Mouse (Mus musculus): ENCODE results near the gene Kcnk10. TPM values are rescaled to one million over a fixed set of nuclear protein-coding genes. Genes with fewer than 3 reads are reported as not detected.

Gene Kcnk10
- polyA plus RNA-seq, 1 experiment, result 4.3 TPM

DNA sequence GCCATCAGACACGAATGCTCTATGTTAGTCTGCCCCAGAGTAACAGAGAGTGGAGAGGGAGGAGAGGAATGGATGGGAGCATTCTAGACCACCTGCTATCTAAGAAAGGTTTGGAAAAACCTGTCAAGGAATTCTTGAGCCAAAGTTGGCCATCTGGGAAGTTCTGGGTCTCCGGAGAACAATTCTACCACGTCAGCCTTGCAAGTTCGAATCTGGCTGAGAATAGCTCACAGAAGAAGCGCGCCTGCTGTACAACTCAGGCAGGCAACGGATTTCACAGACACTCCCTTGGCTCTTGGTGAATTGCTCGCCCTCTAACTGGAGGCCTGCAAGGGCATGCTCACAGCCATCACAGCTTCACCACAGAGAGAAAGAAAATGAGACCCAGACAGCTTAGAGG, 52.7 kb downstream of the Kcnk10 start:
- no peak overlapping the region for H3K27ac ChIP-seq (ENCODE audit: insufficient read depth, low read length)
- no peak overlapping the region for H3K4me3 ChIP-seq (ENCODE audit: insufficient read depth, low read length)
- H3K4me1 ChIP-seq (ENCODE audit: control insufficient read depth, insufficient read depth, low read length), result no peaks in the 10 kb centered on the region; the same call in 1 of the 2 replicates
- TF ChIP-seq CTCF (IDR thresholded peaks at IDR 0.05; ENCODE audit: extremely low read depth, insufficient read depth, low read length) (no peak), POLR2A (IDR thresholded peaks at IDR 0.05; ENCODE audit: extremely low read depth, insufficient read depth, low read length) (no peak)

DNA sequence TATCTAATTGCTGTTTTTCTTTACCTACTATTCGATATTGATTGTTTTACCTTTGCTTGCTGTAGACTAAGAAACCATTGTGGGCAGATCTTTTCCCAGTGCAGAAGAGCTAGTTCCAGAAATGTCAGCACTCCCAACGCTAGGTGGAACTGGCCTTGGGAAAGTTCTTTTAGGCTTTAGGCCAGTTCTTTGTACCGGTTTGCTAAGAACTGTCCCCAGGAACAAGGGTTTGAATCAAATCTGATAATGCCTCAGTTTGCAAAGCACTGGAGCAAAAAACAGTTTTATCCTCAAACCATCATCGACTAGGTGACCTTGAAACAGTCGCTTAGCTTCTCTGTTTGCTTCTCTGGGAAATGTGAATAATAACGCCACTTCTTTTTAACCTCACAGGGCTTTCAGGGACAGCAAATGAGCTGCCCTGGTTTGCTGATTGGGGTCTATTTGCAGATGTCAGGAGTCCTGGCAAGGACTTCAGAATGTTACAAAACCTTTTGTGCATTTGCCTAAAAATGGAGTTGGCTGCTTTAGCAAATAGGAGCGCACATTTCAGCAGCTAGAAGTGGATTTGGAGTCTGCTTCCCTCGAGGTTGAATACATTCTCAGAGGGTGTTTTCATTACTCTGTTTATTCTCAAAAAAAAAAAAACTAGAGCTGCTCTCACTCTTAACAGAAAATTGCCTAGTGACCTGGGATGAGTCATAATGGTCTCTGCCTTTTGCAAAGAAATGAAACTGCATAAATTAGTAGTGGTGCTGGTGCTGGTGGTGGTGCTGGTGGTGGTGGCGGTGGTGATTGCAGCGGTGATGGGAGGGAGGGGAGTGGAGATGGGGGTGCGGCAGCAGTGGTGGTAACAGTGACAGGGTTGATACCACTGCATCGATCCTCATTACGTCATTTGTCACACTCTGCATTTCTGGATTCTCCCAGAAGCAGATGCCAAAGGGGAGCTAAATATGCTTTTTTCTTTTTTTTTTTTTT, 53.5 kb downstream of the Kcnk10 start:
- H3K4me1 ChIP-seq (ENCODE audit: control insufficient read depth, insufficient read depth, low read length), result no peaks in the 10 kb centered on the region; the same call in 1 of the 2 replicates
- no peak overlapping the region for H3K27ac ChIP-seq (ENCODE audit: insufficient read depth, low read length)
- TF ChIP-seq CTCF (IDR thresholded peaks at IDR 0.05; ENCODE audit: extremely low read depth, insufficient read depth, low read length), result no peak
- no peak for TF ChIP-seq POLR2A (IDR thresholded peaks at IDR 0.05; ENCODE audit: extremely low read depth, insufficient read depth, low read length)
- no peak overlapping the region for H3K4me3 ChIP-seq (ENCODE audit: insufficient read depth, low read length)

DNA sequence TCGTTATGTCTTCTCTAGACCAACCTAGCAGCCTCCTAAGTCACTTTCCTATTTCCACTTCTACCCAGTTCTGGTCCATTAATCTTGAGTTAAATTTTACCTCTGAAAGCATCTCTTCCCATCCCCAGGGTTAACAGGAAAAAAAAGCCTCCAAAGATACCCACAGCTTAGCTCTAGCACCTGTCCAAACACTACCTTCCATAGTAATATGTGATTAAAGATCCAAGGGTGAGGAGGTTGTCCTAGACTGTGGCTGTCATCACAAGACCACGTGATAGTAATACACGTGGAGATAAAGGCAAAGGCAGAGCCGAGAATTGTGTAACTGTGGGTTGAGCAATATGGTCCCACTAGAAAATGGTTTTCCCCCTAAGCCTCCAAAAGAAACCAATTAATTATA, 56.8 kb downstream of the Kcnk10 start:
- TF ChIP-seq CTCF (IDR thresholded peaks at IDR 0.05; ENCODE audit: extremely low read depth, insufficient read depth, low read length) (no peak), POLR2A (IDR thresholded peaks at IDR 0.05; ENCODE audit: extremely low read depth, insufficient read depth, low read length) (no peak)
- Histone ChIP-seq H3K27ac (ENCODE audit: insufficient read depth, low read length) (no peak overlapping the region), H3K4me1 (ENCODE audit: control insufficient read depth, insufficient read depth, low read length) (no peaks in the 10 kb centered on the region; the same call in 1 of the 2 replicates), H3K4me3 (ENCODE audit: insufficient read depth, low read length) (no peak overlapping the region)

DNA sequence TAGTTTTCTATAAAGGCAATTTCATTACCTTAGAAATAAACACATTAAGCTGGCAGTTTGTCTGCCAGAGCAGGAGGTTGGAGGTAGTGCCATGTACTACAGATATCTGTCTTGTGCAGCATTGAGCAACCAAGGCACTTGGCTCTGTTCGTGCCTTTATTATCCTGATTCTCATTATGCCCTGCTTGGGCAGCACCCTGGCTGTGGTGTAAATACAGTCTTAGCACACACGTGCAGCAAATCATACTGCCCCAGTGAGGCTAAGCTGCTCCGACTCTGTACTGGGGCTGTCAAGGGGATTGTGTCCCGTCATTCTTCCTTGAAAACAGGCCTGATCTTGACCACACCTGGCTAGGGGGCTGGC, 57.6 kb downstream of the Kcnk10 start:
- H3K27ac ChIP-seq (ENCODE audit: insufficient read depth, low read length), result no peak overlapping the region
- H3K4me3 ChIP-seq (ENCODE audit: insufficient read depth, low read length), result no peak overlapping the region
- TF ChIP-seq CTCF (IDR thresholded peaks at IDR 0.05; ENCODE audit: extremely low read depth, insufficient read depth, low read length), result no peak
- TF ChIP-seq POLR2A (IDR thresholded peaks at IDR 0.05; ENCODE audit: extremely low read depth, insufficient read depth, low read length), result no peak
- H3K4me1 ChIP-seq (ENCODE audit: control insufficient read depth, insufficient read depth, low read length), result no peaks in the 10 kb centered on the region; the same call in 1 of the 2 replicates

DNA sequence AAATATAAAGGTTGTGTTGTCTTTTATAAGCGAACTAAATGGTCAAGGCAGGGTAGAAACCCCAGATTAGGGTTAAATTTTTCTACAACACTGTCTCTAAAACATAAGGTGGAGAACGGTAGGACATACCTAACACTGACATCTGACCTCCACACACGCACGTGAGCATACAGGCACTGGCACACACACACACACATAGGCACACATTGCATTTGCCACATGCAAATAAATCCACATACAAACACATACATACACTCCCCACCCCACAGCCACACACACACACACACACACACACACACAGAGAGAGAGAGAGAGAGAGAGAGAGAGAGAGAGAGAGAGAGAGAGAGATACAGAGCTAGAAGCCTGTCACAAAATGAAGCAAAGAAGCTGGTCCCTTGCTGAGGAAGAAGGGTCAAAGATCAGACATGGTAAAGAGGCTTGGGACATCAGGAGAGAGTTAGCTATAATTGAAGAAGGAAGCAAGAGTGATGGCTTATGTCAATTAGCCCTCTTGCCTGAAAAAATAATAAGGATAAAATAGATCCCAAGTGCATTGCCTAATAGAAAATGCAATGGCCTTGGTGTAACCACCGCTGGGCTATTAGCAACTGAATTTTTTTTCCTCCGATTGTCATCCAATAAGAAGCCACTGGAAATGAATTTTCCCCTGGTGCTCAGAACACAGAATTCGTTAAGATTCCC, 58.1 kb downstream of the Kcnk10 start:
- Histone ChIP-seq H3K4me1 (ENCODE audit: control insufficient read depth, insufficient read depth, low read length) (no peaks in the 10 kb centered on the region; the same call in 1 of the 2 replicates), H3K27ac (ENCODE audit: insufficient read depth, low read length) (no peak overlapping the region), H3K4me3 (ENCODE audit: insufficient read depth, low read length) (no peak overlapping the region)
- TF ChIP-seq CTCF (IDR thresholded peaks at IDR 0.05; ENCODE audit: extremely low read depth, insufficient read depth, low read length) (no peak), POLR2A (IDR thresholded peaks at IDR 0.05; ENCODE audit: extremely low read depth, insufficient read depth, low read length) (no peak)

DNA sequence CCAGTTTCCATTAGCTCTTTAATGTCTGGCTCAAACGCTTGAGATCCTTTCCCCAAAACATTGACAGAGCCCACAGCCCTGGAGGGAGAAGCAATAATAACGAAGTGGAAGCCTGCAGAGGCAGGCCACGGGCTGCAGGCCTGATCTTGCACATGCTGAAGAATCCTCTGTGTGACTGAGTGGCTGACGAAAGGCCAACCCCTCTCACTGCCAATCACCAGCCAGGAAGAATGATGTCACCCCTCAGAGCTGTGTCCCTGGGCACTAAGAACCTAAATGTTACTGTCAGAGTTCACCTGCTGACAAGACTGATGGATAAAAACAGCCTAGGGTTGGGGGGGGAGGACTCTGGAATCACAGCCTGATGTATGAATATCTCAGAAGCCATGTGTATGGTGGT, 72.5 kb downstream of the Kcnk10 start:
- H3K4me1 ChIP-seq (ENCODE audit: control insufficient read depth, insufficient read depth, low read length), result no peaks in the 10 kb centered on the region
- no peak overlapping the region for H3K4me3 ChIP-seq (ENCODE audit: insufficient read depth, low read length)
- no peak overlapping the region for H3K27ac ChIP-seq (ENCODE audit: insufficient read depth, low read length)
- no peak for TF ChIP-seq POLR2A (IDR thresholded peaks at IDR 0.05; ENCODE audit: extremely low read depth, insufficient read depth, low read length)
- no peak for TF ChIP-seq CTCF (IDR thresholded peaks at IDR 0.05; ENCODE audit: extremely low read depth, insufficient read depth, low read length)

DNA sequence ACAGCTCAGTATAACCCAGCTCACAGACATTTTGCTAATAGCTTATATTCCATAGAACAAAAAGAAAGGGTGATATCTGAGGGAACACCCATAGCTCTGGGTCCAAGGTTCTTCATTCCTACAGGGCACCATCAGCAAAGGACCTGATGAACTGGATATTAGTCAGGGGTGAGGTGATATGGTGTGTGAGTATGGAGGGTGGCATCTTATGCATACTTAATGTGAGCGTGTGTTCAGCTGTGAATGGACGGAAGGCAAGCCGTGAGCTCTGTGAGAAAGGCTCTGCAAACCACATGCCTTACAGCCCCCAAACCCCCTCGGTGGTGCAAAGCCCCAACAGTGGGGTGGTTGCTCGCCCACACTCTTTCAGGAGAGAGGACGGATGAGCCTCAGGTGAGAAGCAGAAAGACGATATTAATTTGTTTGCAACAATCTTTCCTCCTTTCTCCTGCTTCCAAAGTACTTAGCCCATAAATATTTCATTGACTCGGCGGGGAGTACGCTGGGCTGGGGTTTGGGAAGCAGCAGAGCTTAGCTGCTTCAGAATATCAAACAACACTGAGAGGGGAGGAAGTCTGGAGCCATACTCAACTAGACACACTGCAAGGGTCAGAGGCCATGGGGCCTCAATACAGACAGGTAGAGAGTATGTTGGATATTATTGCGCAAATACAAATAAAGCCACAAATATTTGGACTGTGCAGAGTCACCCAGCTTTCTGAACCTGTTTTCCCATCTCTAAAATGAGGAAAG, 76.4 kb downstream of the Kcnk10 start:
- no peaks in the 10 kb centered on the region; the same call in none of the 2 replicates for H3K4me1 ChIP-seq (ENCODE audit: control insufficient read depth, insufficient read depth, low read length)
- no peak overlapping the region for H3K4me3 ChIP-seq (ENCODE audit: insufficient read depth, low read length)
- no peak overlapping the region for H3K27ac ChIP-seq (ENCODE audit: insufficient read depth, low read length)
- TF ChIP-seq POLR2A (IDR thresholded peaks at IDR 0.05; ENCODE audit: extremely low read depth, insufficient read depth, low read length) (no peak), CTCF (IDR thresholded peaks at IDR 0.05; ENCODE audit: extremely low read depth, insufficient read depth, low read length) (no peak)

DNA sequence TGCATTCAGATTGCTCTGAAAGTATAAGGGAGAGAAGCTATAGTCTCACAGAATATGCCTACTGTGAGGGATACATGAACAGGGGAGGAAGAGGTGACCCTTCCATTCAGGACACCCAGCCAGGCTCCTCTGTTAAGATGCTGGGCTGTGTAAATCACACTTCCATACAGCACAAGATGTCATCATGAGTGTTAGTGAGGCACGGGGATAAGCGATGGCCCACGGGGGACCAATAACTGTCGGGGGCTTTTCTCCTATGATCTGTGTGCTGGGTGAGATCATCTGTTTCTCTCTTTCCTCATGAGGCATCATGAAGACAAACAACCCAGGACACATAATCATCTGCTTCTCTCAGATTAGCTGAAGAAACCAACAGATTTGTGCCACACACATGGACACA, 77.1 kb downstream of the Kcnk10 start:
- H3K4me1 ChIP-seq (ENCODE audit: control insufficient read depth, insufficient read depth, low read length), result no peaks in the 10 kb centered on the region; the same call in none of the 2 replicates
- no peak overlapping the region for H3K27ac ChIP-seq (ENCODE audit: insufficient read depth, low read length)
- no peak overlapping the region for H3K4me3 ChIP-seq (ENCODE audit: insufficient read depth, low read length)
- TF ChIP-seq CTCF (IDR thresholded peaks at IDR 0.05; ENCODE audit: extremely low read depth, insufficient read depth, low read length) (no peak), POLR2A (IDR thresholded peaks at IDR 0.05; ENCODE audit: extremely low read depth, insufficient read depth, low read length) (no peak)

DNA sequence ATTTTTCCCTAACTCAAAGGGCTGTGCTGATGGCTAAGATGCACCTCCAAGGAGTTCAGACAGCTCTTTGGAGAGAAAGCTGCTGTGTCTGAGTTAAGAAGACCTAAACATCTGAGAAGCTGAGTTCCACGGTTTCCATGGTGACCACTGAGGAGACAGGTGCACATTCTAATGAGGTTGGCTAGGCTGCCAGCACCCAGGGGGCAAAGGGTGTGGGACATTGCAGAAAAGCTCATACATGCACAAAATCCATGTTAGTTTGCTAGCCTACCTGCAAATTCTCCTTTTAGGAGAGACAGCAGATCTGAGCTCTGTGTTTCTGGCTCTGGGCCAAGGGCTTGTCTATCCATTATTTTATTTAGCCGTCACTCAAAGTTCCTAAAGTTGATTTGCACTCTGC, 96.7 kb downstream of the Kcnk10 start:
- Histone ChIP-seq H3K4me1 (ENCODE audit: control insufficient read depth, insufficient read depth, low read length) (peaks cover 3% of the 10 kb centered on the region; the same call in 1 of the 2 replicates), H3K4me3 (ENCODE audit: insufficient read depth, low read length) (no peak overlapping the region), H3K27ac (ENCODE audit: insufficient read depth, low read length) (no peak overlapping the region)
- TF ChIP-seq POLR2A (IDR thresholded peaks at IDR 0.05; ENCODE audit: extremely low read depth, insufficient read depth, low read length), result no peak
- TF ChIP-seq CTCF (IDR thresholded peaks at IDR 0.05; ENCODE audit: extremely low read depth, insufficient read depth, low read length), result no peak

All from cortical plate, adult 2 months (tissue).